Mouse (Mus musculus): Measurements from ENCODE around the gene Dqx1.

The Dqx1 gene

GRCm38 (mm10) chr6:83103130-83103650 lies 45.5 kb downstream of the Dqx1 start:
- DNase-seq (ENCODE audit: extremely low spot score, low read depth, low spot score) = no peak

- DNase-seq (ENCODE audit: extremely low spot score, low read depth, low spot score) = no peak
These were observed 46.5 kb downstream of the Dqx1 start for GRCm38 (mm10) chr6:83104158-83104557.

GRCm38 (mm10) chr6:83107566-83108400 lies 50.1 kb downstream of the Dqx1 start:
- no peak for DNase-seq (ENCODE audit: extremely low spot score, low read depth, low spot score)

GRCm38 (mm10) chr6:83108762-83109668 lies 51.4 kb downstream of the Dqx1 start, which contains the start of gene Mrpl53:
Mrpl53 (plus strand) TSS chr6:83109040.
- no peak for DNase-seq (ENCODE audit: extremely low spot score, low read depth, low spot score)

GRCm38 (mm10) chr6:83111510-83112136 lies 54.0 kb downstream of the Dqx1 start:
- no peak for DNase-seq (ENCODE audit: extremely low spot score, low read depth, low spot score)

- no peak for DNase-seq (ENCODE audit: extremely low spot score, low read depth, low spot score)
These were observed 57.5 kb downstream of the Dqx1 start, which contains the start of gene Mogs for GRCm38 (mm10) chr6:83115011-83115671. Mogs (plus strand) TSS chr6:83115496.

- no peak for DNase-seq (ENCODE audit: extremely low spot score, low read depth, low spot score)
These were observed 58.2 kb downstream of the Dqx1 start for GRCm38 (mm10) chr6:83115682-83116372.

- no peak for DNase-seq (ENCODE audit: extremely low spot score, low read depth, low spot score)
These were observed 58.9 kb downstream of the Dqx1 start for GRCm38 (mm10) chr6:83116373-83117164.

Measured in hindlimb bud, embryonic 11.5 days (tissue).